Mouse (Mus musculus) hindbrain, embryonic 14.5 days (tissue): Measurements from ENCODE around the gene Gm5483. TPM values are rescaled to one million over a fixed set of nuclear protein-coding genes. Genes with fewer than 3 reads are reported as not detected.
"Not testable (repeated sequence)": the region's sequence is repeated elsewhere in the genome, so short reads cannot be mapped to it uniquely, and the experiment has no call there.

Experiments used
- ATAC-seq: fragments of 200-750 bp; cut with Nextera tagmentation; 2 replicates; pipeline ENCODE4 v1.8.0; 2017; ENCODE audit warnings: moderate number of reproducible peaks, mild to moderate bottlenecking, moderate TSS enrichment, moderate library complexity; ENCODE audit not compliant: low FRiP score
- DNase-seq: peaks from one replicate; pipeline ENCODE4 v3.0.0-alpha.2; 2015; ENCODE audit warnings: low spot score
- H3K27ac ChIP-seq: fragments of 300-500 bp; sonication (generic); 2 replicates; pipeline ENCODE4 v1.5.1; 2014; ENCODE audit warnings: mild to moderate bottlenecking, moderate library complexity
- H3K27me3 ChIP-seq: fragments of 300-500 bp; sonication (generic); 2 replicates; pipeline ENCODE4 v1.6.1; 2014; ENCODE audit warnings: mild to moderate bottlenecking, low read length, mixed read lengths; ENCODE audit not compliant: control insufficient read depth, insufficient read depth
- H3K36me3 ChIP-seq: fragments of 300-500 bp; sonication (generic); replicated peaks from 2 replicates; pipeline ENCODE4 v1.6.1; 2014; ENCODE audit not compliant: control insufficient read depth, insufficient read depth
- H3K4me1 ChIP-seq: fragments of 300-500 bp; sonication (generic); replicated peaks from 2 replicates; pipeline ENCODE4 v1.6.1; 2014; ENCODE audit warnings: antibody characterized with exemption, low read length, mixed read lengths; ENCODE audit not compliant: control insufficient read depth, insufficient read depth
- H3K4me2 ChIP-seq: fragments of 300-500 bp; sonication (generic); replicated peaks from 2 replicates; pipeline ENCODE4 v1.6.1; 2014; ENCODE audit warnings: mild to moderate bottlenecking, moderate library complexity
- H3K4me3 ChIP-seq: fragments of 300-500 bp; sonication (generic); replicated peaks from 2 replicates; pipeline ENCODE4 v1.5.1; 2014; ENCODE audit warnings: mild to moderate bottlenecking, low read length
- H3K9ac ChIP-seq: fragments of 300-500 bp; sonication (generic); 2 replicates; pipeline ENCODE4 v1.6.1; 2014
- H3K9me3 ChIP-seq: fragments of 300-500 bp; sonication (generic); 2 replicates; pipeline ENCODE4 v1.6.1; 2016; ENCODE audit warnings: low read length; ENCODE audit not compliant: control insufficient read depth
- WGBS: fragments of 180-500 bp; shearing (Covaris S2); extraction: QIAGEN DNeasy Blood & Tissue Kit; methylation state at CpG from one replicate; pipeline ENCODE4 v1.1.7; 2014; 5-methylcytosine and 5-hydroxymethylcytosine counted together
- polyA plus RNA-seq: library from polyadenylated mRNA; unstranded; fragments of >200 nt; fragmentation: Nextera tagmentation; extraction: Ambion mirVana; gene quantifications from 2 replicates; pipeline ENCODE4 v1.2.1, GENCODE M21; 2014

The Gm5483 gene
- polyA plus RNA-seq, 1 experiment from 2014 or later: 0.94 TPM

DNA sequence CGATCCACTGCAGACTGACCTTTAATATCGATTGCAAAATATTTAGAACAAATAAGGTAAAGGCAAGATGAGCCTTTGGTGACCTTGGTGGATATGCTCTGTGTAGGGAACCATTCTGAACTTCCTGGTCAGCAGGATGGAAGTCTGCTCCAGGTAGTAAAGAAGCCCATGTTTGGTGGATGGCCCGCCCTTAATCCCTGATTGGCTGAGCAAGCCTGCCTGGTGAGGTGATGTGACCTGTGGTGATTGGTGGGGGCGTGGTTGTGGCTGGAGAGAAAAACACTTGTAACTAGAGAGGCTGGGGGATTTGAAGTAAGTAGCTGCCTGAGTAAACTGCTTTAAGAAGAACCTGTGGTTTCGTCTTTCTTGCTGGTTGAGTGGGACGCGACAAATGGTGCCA, 37.2 kb downstream of the Gm5483 start, which contains the start of gene 2010005H15Rik:
Gene 2010005H15Rik, plus strand, starts transcription at position 301 of the 400 bp plus-strand sequence.
- H3K27me3 ChIP-seq, H3K9ac ChIP-seq, DNase-seq, H3K36me3 ChIP-seq, H3K27ac ChIP-seq, ATAC-seq, H3K9me3 ChIP-seq, H3K4me1 ChIP-seq, H3K4me2 ChIP-seq, H3K4me3 ChIP-seq: not testable (repeated sequence)
- WGBS: 94% methylated on average over 7 of the region's 7 CpGs

Other genes with a start within 250 kb of the Gm5483 start
- 2.2 and 2.6 TPM in 2 replicates for gene Parp9, start 245.7 kb upstream of the Gm5483 start, polyA plus RNA-seq
- 1.2 and 1.7 TPM in 2 replicates for gene Dtx3l, start 245.1 kb upstream of the Gm5483 start, polyA plus RNA-seq
- gene Kpna1, start 205.5 kb upstream of the Gm5483 start, polyA plus RNA-seq: 90.4 and 105 TPM in 2 replicates
- gene Wdr5b, start 143.0 kb upstream of the Gm5483 start, polyA plus RNA-seq: 12.9 and 13.7 TPM in 2 replicates
- 129 and 139 TPM in 2 replicates for gene Fam162a, start 112.6 kb upstream of the Gm5483 start, polyA plus RNA-seq
- gene Ccdc58, start 112.5 kb upstream of the Gm5483 start, polyA plus RNA-seq: 25.8 and 26.8 TPM in 2 replicates
- gene Csta1, start 53.0 kb upstream of the Gm5483 start, polyA plus RNA-seq: not detected in 2 replicates
- gene Stfa2l1, start 27.4 kb upstream of the Gm5483 start, polyA plus RNA-seq: 0.60 TPM in 1 of 2 replicates, not detected in the other
- not detected in 2 replicates for gene Gm5416, start 26.2 kb downstream of the Gm5483 start, polyA plus RNA-seq
- gene 2010005H15Rik, start 37.3 kb downstream of the Gm5483 start, polyA plus RNA-seq: not detected in 2 replicates
- 1.7 and 3.1 TPM in 2 replicates for gene Stfa1, start 92.7 kb downstream of the Gm5483 start, polyA plus RNA-seq
- not detected in 2 replicates for gene BC117090, start 150.1 kb downstream of the Gm5483 start, polyA plus RNA-seq
- gene BC100530, start 183.5 kb downstream of the Gm5483 start, polyA plus RNA-seq: 1.7 and 2.4 TPM in 2 replicates
- not detected in 2 replicates for gene Stfa2, start 224.2 kb downstream of the Gm5483 start, polyA plus RNA-seq